Comparison of ENCODE assay signal across 24 mouse cellular contexts in genomic region chr3:118595693-118596092, GRCm38 (mm10). TPM values are rescaled to one million over a fixed set of nuclear protein-coding genes. Genes with fewer than 3 reads are reported as not detected.
"Had no signal": no experiment of that assay in that cellular context is flagged by ENCODE, and none has a peak within 500 bp of the region (broad histone marks: within the 10 kb centered on the region; RNA-seq: fewer than 3 reads in every experiment).

No protein-coding gene starts in this region.

- H3K27me3 ChIP-seq: kidney, embryonic 15.5 days; limb, embryonic 12.5 days; limb, embryonic 15.5 days; midbrain, embryonic 12.5 days; midbrain, embryonic 15.5 days; neural tube, embryonic 13.5 days had no signal

- H3K4me3 ChIP-seq: kidney, embryonic 15.5 days; limb, embryonic 12.5 days; limb, embryonic 15.5 days; midbrain, embryonic 12.5 days; midbrain, embryonic 15.5 days; myocyte; neural tube, embryonic 13.5 days had no signal

- H3K9ac ChIP-seq: kidney, embryonic 15.5 days; limb, embryonic 12.5 days; limb, embryonic 15.5 days; liver, embryonic 14.5 days; midbrain, embryonic 12.5 days; midbrain, embryonic 15.5 days; neural tube, embryonic 13.5 days had no signal

- H3K9me3 ChIP-seq: kidney, embryonic 15.5 days; limb, embryonic 12.5 days; limb, embryonic 15.5 days; midbrain, embryonic 12.5 days; midbrain, embryonic 15.5 days; neural tube, embryonic 13.5 days had no signal

- H3K4me1 ChIP-seq: kidney, embryonic 15.5 days; limb, embryonic 12.5 days; limb, embryonic 15.5 days; midbrain, embryonic 12.5 days; midbrain, embryonic 15.5 days; neural tube, embryonic 13.5 days had no signal

- H3K36me3 ChIP-seq: kidney, embryonic 15.5 days; limb, embryonic 12.5 days; limb, embryonic 15.5 days; midbrain, embryonic 12.5 days; midbrain, embryonic 15.5 days; neural tube, embryonic 13.5 days had no signal

- DNase-seq: kidney, adult 8-10 months; kidney, postnatal 10 days; kidney, postnatal 36 days; left cerebral cortex, postnatal 4 days; lung, adult 18-20 months; lung, postnatal 14 days; retina, postnatal 1 day; right cerebral cortex, postnatal 25 days; spleen, adult 18-20 months; thymus, postnatal 25 days had no signal

- ATAC-seq: hindbrain, postnatal 0 days; inflammation-experienced regulatory T-cells, adult 6 months; midbrain, embryonic 15.5 days had no signal

- H3K27ac ChIP-seq: hindbrain, postnatal 0 days; kidney, embryonic 15.5 days; limb, embryonic 12.5 days; limb, embryonic 15.5 days; liver, embryonic 14.5 days; macrophage; midbrain, embryonic 12.5 days; midbrain, embryonic 15.5 days; neural tube, embryonic 13.5 days had no signal

- H3K4me2 ChIP-seq: kidney, embryonic 15.5 days; limb, embryonic 12.5 days; limb, embryonic 15.5 days; midbrain, embryonic 12.5 days; midbrain, embryonic 15.5 days; neural tube, embryonic 13.5 days had no signal

RNA-seq across cellular contexts. Expression of gene Dpyd, which starts 33.8 kb away (rescaled TPM):
- total RNA-seq: megakaryocyte, adult 5-6 weeks; monocyte, adult 5-6 weeks; neutrophil, adult 5-6 weeks had no signal
- polyA plus RNA-seq: inflammation-experienced regulatory T-cells, adult 6 months; macrophage had no signal
